18 mouse cellular contexts compared by ENCODE assay signal in genomic region chr14:50834435-50834834, GRCm38 (mm10). TPM values are rescaled to one million over a fixed set of nuclear protein-coding genes. Genes with fewer than 3 reads are reported as not detected.
DNase-seq lines count a peak whose midpoint lies in the region; ATAC-seq lines count a peak whose summit lies in the region.
"Had no signal": no experiment of that assay in that cellular context is flagged by ENCODE, and none has a peak within 500 bp of the region (broad histone marks: within the 10 kb centered on the region; RNA-seq: fewer than 3 reads in every experiment).

No protein-coding gene starts in this region.

- H3K36me3 ChIP-seq in lung, embryonic 15.5 days: no peaks in the 10 kb centered on the region
- no peaks in the 10 kb centered on the region for H3K36me3 ChIP-seq in midbrain, embryonic 16.5 days (ENCODE audit: control insufficient read depth, insufficient read depth, low read length)
- H3K36me3 ChIP-seq: forebrain, embryonic 15.5 days; midbrain, embryonic 12.5 days had no signal

- H3K4me1 ChIP-seq in lung, embryonic 15.5 days: peaks cover 5% of the 10 kb centered on the region; the same call in 1 of the 2 replicates
- no peaks in the 10 kb centered on the region for H3K4me1 ChIP-seq in midbrain, embryonic 16.5 days (ENCODE audit: control insufficient read depth, insufficient read depth, low read length)
- H3K4me1 ChIP-seq: embryonic facial prominence, embryonic 15.5 days; forebrain, embryonic 15.5 days; midbrain, embryonic 12.5 days had no signal

- no peaks in the 10 kb centered on the region for H3K9me3 ChIP-seq in lung, embryonic 15.5 days
- no peaks in the 10 kb centered on the region for H3K9me3 ChIP-seq in midbrain, embryonic 16.5 days (replicated peaks; ENCODE audit: control insufficient read depth, low read length, poor library complexity, severe bottlenecking)
- H3K9me3 ChIP-seq: embryonic facial prominence, embryonic 15.5 days; forebrain, embryonic 15.5 days; midbrain, embryonic 12.5 days had no signal

- H3K27me3 ChIP-seq in lung, embryonic 15.5 days: no peaks in the 10 kb centered on the region
- H3K27me3 ChIP-seq in midbrain, embryonic 16.5 days (ENCODE audit: control insufficient read depth, insufficient read depth, low read depth, low read length): no peaks in the 10 kb centered on the region
- H3K27me3 ChIP-seq: embryonic facial prominence, embryonic 15.5 days; forebrain, embryonic 15.5 days; midbrain, embryonic 12.5 days had no signal

- H3K4me2 ChIP-seq in lung, embryonic 15.5 days: no peak overlapping the region
- no peak overlapping the region for H3K4me2 ChIP-seq in midbrain, embryonic 16.5 days (ENCODE audit: low read length)
- H3K4me2 ChIP-seq: embryonic facial prominence, embryonic 15.5 days; forebrain, embryonic 15.5 days; heart, embryonic 11.5 days; midbrain, embryonic 12.5 days had no signal

- no peak overlapping the region for H3K4me3 ChIP-seq in lung, embryonic 15.5 days
- no peak overlapping the region for H3K4me3 ChIP-seq in midbrain, embryonic 16.5 days (ENCODE audit: low read depth, low read length)
- H3K4me3 ChIP-seq: embryonic facial prominence, embryonic 15.5 days; forebrain, embryonic 15.5 days; left cerebral cortex, adult 2 months; midbrain, embryonic 12.5 days had no signal

- peak; percentile 21 for DNase-seq in cerebellum, adult 9-11 months
- DNase-seq in cerebellum, adult 11 months: no peak
- DNase-seq in lung, adult 18-20 months: no peak
- DNase-seq in lung, postnatal 10 days: peak; percentile 68
- no peak for DNase-seq in adrenal gland, adult 18-20 months (ENCODE audit: low spot score in 2 of 2)
- DNase-seq: gastrocnemius, postnatal 14 days; heart, postnatal 4 days; kidney, postnatal 36 days had no signal

- no peak overlapping the region for H3K9ac ChIP-seq in lung, embryonic 15.5 days
- H3K9ac ChIP-seq in midbrain, embryonic 16.5 days (ENCODE audit: low read depth, low read length): no peak overlapping the region
- H3K9ac ChIP-seq: embryonic facial prominence, embryonic 15.5 days; forebrain, embryonic 15.5 days; midbrain, embryonic 12.5 days had no signal

- 33% methylated on average over 2 of the region's 2 CpGs for WGBS in lung, embryonic 15.5 days
- WGBS in midbrain, embryonic 16.5 days: 59% methylated on average over 2 of the region's 2 CpGs

- ATAC-seq in lung, embryonic 15.5 days (ENCODE audit: borderline replicate concordance, extremely low read depth, low FRiP score, low TSS enrichment): peak; percentile 84; the same call in 1 of the 2 replicates
- ATAC-seq in frontal cortex, adult (ENCODE audit: low TSS enrichment): no peak
- no peak for ATAC-seq in midbrain, embryonic 16.5 days
- ATAC-seq: forebrain, embryonic 15.5 days; inflammation-experienced regulatory T-cells, adult 6 months had no signal

- H3K27ac ChIP-seq in lung, embryonic 15.5 days: peak overlapping the region; percentile 74
- H3K27ac ChIP-seq in midbrain, embryonic 16.5 days (ENCODE audit: low read length): no peak overlapping the region
- H3K27ac ChIP-seq: embryonic facial prominence, embryonic 15.5 days; forebrain, embryonic 15.5 days; left cerebral cortex, adult 2 months; midbrain, embryonic 12.5 days had no signal

RNA-seq across cellular contexts. Expression of gene Parp2, which starts 26.8 kb away (rescaled TPM):
- 60.8 and 61.2 TPM in 2 replicates for polyA plus RNA-seq in lung, embryonic 15.5 days (2015; fragmentation: Nextera tagmentation; extraction: Ambion mirVana)
- total RNA-seq in adrenal gland, adult 18-20 months (2021): 10 to 100 TPM; 21.0 to 22.7 TPM
- 39.1 and 41.5 TPM in 2 replicates for polyA plus RNA-seq in midbrain, embryonic 16.5 days (2015; fragmentation: Nextera tagmentation; extraction: Ambion mirVana)

RNA-seq across cellular contexts. Expression of gene Ccnb1ip1, which starts 26.9 kb away (rescaled TPM):
- polyA plus RNA-seq in lung, embryonic 15.5 days (2015; fragmentation: Nextera tagmentation; extraction: Ambion mirVana): not detected in 2 replicates
- not detected for total RNA-seq in adrenal gland, adult 18-20 months (2021)
- polyA plus RNA-seq in midbrain, embryonic 16.5 days (2015; fragmentation: Nextera tagmentation; extraction: Ambion mirVana): not detected in 2 replicates
- total RNA-seq: left cerebral cortex, adult 2 months had no signal
- polyA plus RNA-seq: embryonic facial prominence, embryonic 15.5 days; heart, embryonic 11.5 days; inflammation-experienced regulatory T-cells, adult 6 months; limb, embryonic 14.5 days; midbrain, embryonic 12.5 days had no signal

RNA-seq across cellular contexts. Expression of gene Tep1, which starts 35.9 kb away (rescaled TPM):
- polyA plus RNA-seq in lung, embryonic 15.5 days (2015; fragmentation: Nextera tagmentation; extraction: Ambion mirVana): 5.3 and 6.2 TPM in 2 replicates
- total RNA-seq in adrenal gland, adult 18-20 months (2021): 10 to 100 TPM; 22.2 to 25.2 TPM
- polyA plus RNA-seq in midbrain, embryonic 16.5 days (2015; fragmentation: Nextera tagmentation; extraction: Ambion mirVana): 1.6 and 2.9 TPM in 2 replicates

RNA-seq across cellular contexts. Expression of gene Ttc5, which starts 49.1 kb away (rescaled TPM):
- polyA plus RNA-seq in lung, embryonic 15.5 days (2015; fragmentation: Nextera tagmentation; extraction: Ambion mirVana): 69.0 and 74.1 TPM in 2 replicates
- total RNA-seq in adrenal gland, adult 18-20 months (2021): 10 to 100 TPM; 29.0 to 35.5 TPM
- polyA plus RNA-seq in midbrain, embryonic 16.5 days (2015; fragmentation: Nextera tagmentation; extraction: Ambion mirVana): 132 and 133 TPM in 2 replicates

Comparison
In these comparisons a context has a peak if more than half of its experiments do, and no peak if none do; other contexts are left out.
1. DNase-seq: peak in cerebellum, adult 9-11 months (single experiment) and lung, postnatal 10 days (single experiment); none in cerebellum, adult 11 months (single experiment), lung, adult 18-20 months (0 of 2) and adrenal gland, adult 18-20 months (0 of 2).